Mouse (Mus musculus): ENCODE results near the gene Cdhr1.

- TF ChIP-seq CTCF (IDR thresholded peaks at IDR 0.05; ENCODE audit: low read depth, low read length) = no peak
- no peak for TF ChIP-seq POLR2A (IDR thresholded peaks at IDR 0.05; ENCODE audit: extremely low read depth, insufficient read depth, low read length)
Observed at GRCm38 (mm10) chr14:37105846-37106245, 7.7 kb upstream of the Cdhr1 start.

Data from liver, adult 2 months (tissue).